Mouse (Mus musculus): ENCODE results near the gene Nupr1l.

- TF ChIP-seq CTCF (IDR thresholded peaks at IDR 0.05) (no peak), EP300 (IDR thresholded peaks at IDR 0.05) (peak; percentile 60; the same call in 1 of the 2 replicates)
These were observed 32.6 kb downstream of the Nupr1l start for GRCm38 (mm10) chr5:129940736-129941494.
